Mouse (Mus musculus) liver, adult 2 months (tissue): ENCODE results near the gene Lrpap1. TPM values are rescaled to one million over a fixed set of nuclear protein-coding genes. Genes with fewer than 3 reads are reported as not detected.

Experiments
- DNase-seq: peaks from one replicate; pipeline ENCODE4 v3.0.0-alpha.2; 2011; ENCODE audit warnings: low read depth, low spot score; ENCODE audit errors: extremely low read depth
- H3K27ac ChIP-seq: fragments of 200-500 bp; replicated peaks from 2 replicates; pipeline ENCODE4 v1.5.1; 2012; ENCODE audit warnings: low read depth, mild to moderate bottlenecking, control low read depth, inconsistent platforms, low read length; ENCODE audit not compliant: insufficient read depth
- H3K27me3 ChIP-seq: fragments of 200-500 bp; 2 replicates; pipeline ENCODE4 v1.6.1; 2012; ENCODE audit warnings: mild to moderate bottlenecking, moderate library complexity, low read length, inconsistent platforms; ENCODE audit not compliant: control insufficient read depth, insufficient read depth
- H3K36me3 ChIP-seq: fragments of 200-500 bp; 2 replicates; pipeline ENCODE4 v1.6.1; 2012; ENCODE audit warnings: low read length, inconsistent platforms; ENCODE audit not compliant: control insufficient read depth, insufficient read depth
- H3K4me1 ChIP-seq: fragments of 200-500 bp; 2 replicates; pipeline ENCODE4 v1.6.1; 2011; ENCODE audit warnings: low read length; ENCODE audit not compliant: control insufficient read depth, insufficient read depth
- H3K4me3 ChIP-seq: fragments of 200-500 bp; 2 replicates; pipeline ENCODE4 v1.5.1; 2011; ENCODE audit warnings: low read depth, mild to moderate bottlenecking, control low read depth, low read length, moderate library complexity; ENCODE audit not compliant: insufficient read depth
- H3K79me2 ChIP-seq: fragments of 200-500 bp; 2 replicates; pipeline ENCODE4 v1.6.1; 2012; ENCODE audit warnings: inconsistent platforms, mild to moderate bottlenecking, low read length, moderate library complexity; ENCODE audit not compliant: control insufficient read depth, insufficient read depth
- H3K9ac ChIP-seq: fragments of 200-500 bp; 2 replicates; pipeline ENCODE4 v1.6.1; 2012; ENCODE audit warnings: low read depth, mild to moderate bottlenecking, control low read depth, inconsistent platforms, low read length
- CTCF ChIP-seq: fragments of 200-500 bp; IDR thresholded peaks from 2 replicates; pipeline ENCODE4 v1.5.1; 2011; ENCODE audit warnings: low read depth, low read length, control low read depth
- POLR2A ChIP-seq: fragments of 200-500 bp; IDR thresholded peaks from 2 replicates; pipeline ENCODE4 v1.6.1; 2011; ENCODE audit warnings: low read length, control low read depth; ENCODE audit not compliant: insufficient read depth; ENCODE audit errors: extremely low read depth
- WGBS: fragments of 180-500 bp; shearing (Covaris S2); methylation state at CpG from one replicate; pipeline ENCODE4 v1.1.7; 2018; 5-methylcytosine and 5-hydroxymethylcytosine counted together
- polyA plus RNA-seq: library from polyadenylated mRNA; depleted of rRNA; stranded (reverse); fragments of >200 nt; gene quantifications from 2 replicates; pipeline ENCODE4 v1.2.3, GENCODE M21; 2012
- total RNA-seq: library from RNA; depleted of rRNA; stranded (reverse); fragments of >200 nt; gene quantifications from 2 replicates; pipeline ENCODE4 v1.2.3, GENCODE M21; 2014

Gene Lrpap1
- total and polyA plus RNA-seq, 2 experiments = 22.7 to 39.1 TPM

GRCm38 (mm10) chr5:35091636-35092035 is 13.9 kb downstream of the Lrpap1 start:
- H3K36me3 ChIP-seq = peaks cover 10% of the 10 kb centered on the region; the same call in 1 of the 2 replicates
- H3K27me3 ChIP-seq = no peaks in the 10 kb centered on the region
- H3K4me3 ChIP-seq = no peak overlapping the region
- WGBS = 92% methylated on average over 3 of the region's 3 CpGs
- no peak overlapping the region for H3K9ac ChIP-seq
- no peaks in the 10 kb centered on the region for H3K79me2 ChIP-seq
- TF ChIP-seq POLR2A = no peak
- no peak for TF ChIP-seq CTCF
- H3K4me1 ChIP-seq = no peaks in the 10 kb centered on the region
- no peak overlapping the region for H3K27ac ChIP-seq
- DNase-seq = no peak

- Histone ChIP-seq H3K27me3 (no peaks in the 10 kb centered on the region), H3K4me1 (no peaks in the 10 kb centered on the region), H3K36me3 (peaks cover 10% of the 10 kb centered on the region; the same call in 1 of the 2 replicates), H3K27ac (no peak overlapping the region), H3K9ac (no peak overlapping the region), H3K4me3 (no peak overlapping the region), H3K79me2 (no peaks in the 10 kb centered on the region)
- no peak for DNase-seq
- 84% methylated on average over 5 of the region's 5 CpGs for WGBS
- TF ChIP-seq POLR2A (no peak), CTCF (no peak)
Observed at GRCm38 (mm10) chr5:35089614-35089963, 16.0 kb downstream of the Lrpap1 start.

GRCm38 (mm10) chr5:35088785-35089613 is 16.6 kb downstream of the Lrpap1 start:
- 68% methylated on average over 9 of the region's 9 CpGs for WGBS
- peak; percentile 64 for DNase-seq
- Histone ChIP-seq H3K27me3 (no peaks in the 10 kb centered on the region), H3K36me3 (peaks cover 10% of the 10 kb centered on the region; the same call in 1 of the 2 replicates), H3K4me3 (no peak overlapping the region), H3K4me1 (no peaks in the 10 kb centered on the region), H3K27ac (no peak overlapping the region), H3K9ac (no peak overlapping the region), H3K79me2 (no peaks in the 10 kb centered on the region)
- TF ChIP-seq CTCF = peak; percentile 95
- TF ChIP-seq POLR2A = no peak

- no peaks in the 10 kb centered on the region for H3K27me3 ChIP-seq
- H3K36me3 ChIP-seq = no peaks in the 10 kb centered on the region
- no peak overlapping the region for H3K4me3 ChIP-seq
- WGBS = 74% methylated on average over 3 of the region's 3 CpGs
- DNase-seq = no peak
- TF ChIP-seq POLR2A (no peak), CTCF (no peak)
- H3K4me1 ChIP-seq = no peaks in the 10 kb centered on the region
- no peak overlapping the region for H3K27ac ChIP-seq
- no peak overlapping the region for H3K9ac ChIP-seq
- no peaks in the 10 kb centered on the region for H3K79me2 ChIP-seq
Observed at GRCm38 (mm10) chr5:35084913-35085312, 20.7 kb downstream of the Lrpap1 start.

GRCm38 (mm10) chr5:35079101-35079500 is 26.5 kb downstream of the Lrpap1 start:
- H3K27ac ChIP-seq = no peak overlapping the region
- no peaks in the 10 kb centered on the region for H3K27me3 ChIP-seq
- WGBS = 38% methylated on average over 17 of the region's 18 CpGs
- DNase-seq = no peak
- no peak overlapping the region for H3K4me3 ChIP-seq
- H3K36me3 ChIP-seq = no peaks in the 10 kb centered on the region
- no peaks in the 10 kb centered on the region for H3K79me2 ChIP-seq
- TF ChIP-seq CTCF (no peak), POLR2A (no peak)
- no peak overlapping the region for H3K9ac ChIP-seq
- H3K4me1 ChIP-seq = no peaks in the 10 kb centered on the region

GRCm38 (mm10) chr5:35076369-35076768 is 29.2 kb downstream of the Lrpap1 start:
- Histone ChIP-seq H3K27me3 (no peaks in the 10 kb centered on the region), H3K4me1 (no peaks in the 10 kb centered on the region), H3K27ac (no peak overlapping the region), H3K4me3 (no peak overlapping the region), H3K9ac (no peak overlapping the region), H3K79me2 (no peaks in the 10 kb centered on the region), H3K36me3 (no peaks in the 10 kb centered on the region)
- TF ChIP-seq CTCF = no peak
- TF ChIP-seq POLR2A = no peak
- 97% methylated on average over 1 of the region's 1 CpGs for WGBS
- no peak for DNase-seq
